Mouse (Mus musculus) cerebellum, adult 2 months (tissue): Measurements from ENCODE around the gene Csrnp1. TPM values are rescaled to one million over a fixed set of nuclear protein-coding genes. Genes with fewer than 3 reads are reported as not detected.

Experiments used
- DNase-seq, 2 experiments: peaks; one replicate each; pipeline ENCODE4 v3.0.0; 2021
- H3K27ac ChIP-seq: fragments of 200-500 bp; 2 replicates; pipeline ENCODE4 v1.5.1; 2012; ENCODE audit warnings: low read length, control low read depth, inconsistent platforms; ENCODE audit not compliant: insufficient read depth
- H3K27me3 ChIP-seq: fragments of 200-500 bp; 2 replicates; pipeline ENCODE4 v1.6.1; 2012; ENCODE audit warnings: inconsistent platforms, mild to moderate bottlenecking, low read length, moderate library complexity; ENCODE audit not compliant: control insufficient read depth, insufficient read depth
- H3K4me1 ChIP-seq: fragments of 200-500 bp; 2 replicates; pipeline ENCODE4 v1.6.1; 2011; ENCODE audit warnings: low read length; ENCODE audit not compliant: control insufficient read depth, insufficient read depth
- H3K4me3 ChIP-seq: fragments of 200-500 bp; replicated peaks from 2 replicates; pipeline ENCODE3; 2011; ENCODE audit warnings: mild to moderate bottlenecking, low read depth, low read length, control low read depth; ENCODE audit not compliant: insufficient read depth
- CTCF ChIP-seq: fragments of 200-500 bp; IDR thresholded peaks from 2 replicates; pipeline ENCODE4 v1.5.1; 2011; ENCODE audit warnings: low read depth, mild to moderate bottlenecking, control low read depth, low read length, moderate library complexity, borderline replicate concordance; ENCODE audit not compliant: insufficient read depth
- POLR2A ChIP-seq: fragments of 200-500 bp; IDR thresholded peaks from 2 replicates; pipeline ENCODE4 v1.6.1; 2011; ENCODE audit warnings: low read length, control low read depth, borderline replicate concordance; ENCODE audit not compliant: insufficient read depth
- whole genome bisulfite sequencing: fragments of 180-500 bp; shearing (Covaris S2); methylation state at CpG from one replicate; pipeline ENCODE4 v1.1.7; 2018; 5-methylcytosine and 5-hydroxymethylcytosine counted together
- polyA plus RNA-seq: library from polyadenylated mRNA; depleted of rRNA; stranded (reverse); fragments of >200 nt; gene quantifications from 2 replicates; pipeline ENCODE4 v1.2.3, GENCODE M21; 2012

The Csrnp1 gene
- polyA plus RNA-seq, 1 experiment: 11.1 TPM

DNA sequence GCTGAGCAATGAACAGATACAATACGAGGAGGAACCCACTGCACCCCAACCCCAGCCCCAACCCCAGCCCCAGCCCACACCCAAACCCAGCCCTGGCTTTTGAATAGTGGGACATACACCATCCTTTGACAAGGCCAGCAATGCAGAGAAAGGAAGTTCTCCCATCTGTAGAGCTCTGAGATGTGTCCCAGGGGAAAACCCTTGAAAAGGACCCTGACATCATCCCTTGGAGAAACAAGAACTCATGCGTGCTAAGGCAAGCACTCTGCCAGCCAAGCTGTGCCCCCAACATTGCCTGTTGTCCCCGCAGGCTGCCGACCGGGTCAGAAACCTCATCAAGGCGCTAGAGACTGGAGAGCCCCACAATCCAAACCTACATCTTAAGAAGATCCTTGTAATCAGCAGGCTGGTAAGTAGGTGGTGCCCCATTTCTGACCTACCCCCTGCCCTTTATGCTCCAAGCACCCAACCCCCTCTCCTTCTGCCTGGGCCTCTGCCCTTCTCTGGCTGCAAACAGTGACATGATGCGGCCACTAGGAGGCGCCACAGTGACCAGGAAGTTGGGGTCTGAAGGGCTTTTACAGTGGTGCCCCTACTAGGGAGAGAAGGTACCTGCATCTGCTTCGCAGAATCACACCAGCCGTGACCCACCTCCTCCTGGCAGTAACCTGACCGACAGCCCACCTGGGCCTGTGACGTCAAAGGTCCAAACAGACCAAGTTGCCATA lies 39.1 kb downstream of the Csrnp1 start:
- Histone ChIP-seq H3K27ac (no peak overlapping the region), H3K4me3 (no peak overlapping the region), H3K4me1 (peaks cover 3% of the 10 kb centered on the region; the same call in 1 of the 2 replicates), H3K27me3 (no peaks in the 10 kb centered on the region)
- TF ChIP-seq POLR2A (no peak), CTCF (no peak; the same call in 1 of the 2 replicates)
- 73% methylated on average over 12 of the region's 12 CpGs for WGBS
- DNase-seq: no peak

DNA sequence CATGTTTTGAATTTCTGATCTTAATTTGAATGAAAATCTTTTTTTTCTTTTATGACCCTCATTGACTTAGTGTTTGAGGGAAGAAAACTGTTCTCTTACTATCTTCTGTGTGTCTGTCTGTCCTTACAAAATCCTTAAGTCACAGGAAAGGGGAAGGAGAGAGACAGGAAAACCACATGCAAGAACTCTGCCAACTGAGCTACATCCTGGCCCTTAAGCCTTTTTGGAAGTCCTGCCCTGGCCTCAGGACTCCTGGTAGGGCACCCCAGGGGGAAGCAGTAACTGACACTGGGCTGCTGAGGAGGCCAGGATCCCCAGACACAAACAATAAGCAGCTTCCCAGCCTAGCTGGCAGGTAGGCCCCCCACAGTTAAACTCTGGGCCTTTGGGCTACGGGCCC lies 41.1 kb downstream of the Csrnp1 start:
- no peak for DNase-seq
- Histone ChIP-seq H3K4me1 (peaks cover 3% of the 10 kb centered on the region; the same call in 1 of the 2 replicates), H3K27me3 (no peaks in the 10 kb centered on the region), H3K27ac (no peak overlapping the region), H3K4me3 (no peak overlapping the region)
- 78% methylated on average over 1 of the region's 1 CpGs for WGBS
- TF ChIP-seq POLR2A: no peak
- no peak for TF ChIP-seq CTCF

DNA sequence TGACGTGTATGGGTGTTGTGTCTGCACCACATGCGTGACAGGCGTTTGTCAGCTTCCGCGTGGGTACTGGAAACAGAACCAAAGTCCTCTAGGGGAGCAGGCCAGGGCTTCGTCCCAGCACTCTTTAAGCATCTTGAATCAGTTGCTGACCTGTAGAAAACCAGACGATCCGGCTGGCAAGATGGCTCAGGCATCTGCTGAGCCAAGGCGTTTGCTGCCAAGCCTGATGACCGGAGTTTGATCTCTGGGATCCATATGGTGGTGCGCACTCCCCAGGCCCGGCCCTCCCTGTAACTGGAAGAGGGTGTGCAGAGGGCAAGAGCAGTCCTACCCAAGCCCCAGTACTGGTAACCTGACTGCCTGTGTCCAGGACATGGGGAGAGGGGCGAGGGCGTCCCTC lies 42.6 kb downstream of the Csrnp1 start:
- Histone ChIP-seq H3K27me3 (no peaks in the 10 kb centered on the region), H3K27ac (no peak overlapping the region), H3K4me1 (peaks cover 8% of the 10 kb centered on the region; the same call in 1 of the 2 replicates), H3K4me3 (no peak overlapping the region)
- peak; percentile 56 to 63 for DNase-seq
- 21% methylated on average over 14 of the region's 14 CpGs for WGBS
- TF ChIP-seq CTCF (no peak), POLR2A (no peak)

DNA sequence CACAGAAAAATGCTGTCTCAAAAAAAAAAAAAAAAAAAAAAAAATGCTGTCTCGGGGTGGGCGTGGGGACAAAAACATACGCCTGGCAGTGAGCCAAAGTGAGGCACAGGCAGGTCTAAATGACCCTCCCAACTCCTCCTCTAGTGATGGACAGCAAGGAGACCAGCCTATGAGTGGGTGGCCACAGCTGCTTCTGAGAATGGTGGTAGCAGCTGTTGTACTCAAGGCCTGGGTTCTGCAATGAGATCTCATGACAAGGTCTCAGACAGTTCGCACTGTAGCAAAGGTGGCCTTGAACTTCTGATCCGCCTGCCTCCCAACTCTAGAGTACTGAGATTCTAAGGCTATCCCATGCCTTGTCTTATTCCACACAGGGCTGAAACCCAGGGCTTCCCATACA lies 43.1 kb downstream of the Csrnp1 start:
- H3K27ac ChIP-seq: no peak overlapping the region
- no peak for DNase-seq
- TF ChIP-seq POLR2A: no peak
- TF ChIP-seq CTCF: no peak
- peaks cover 8% of the 10 kb centered on the region; the same call in 1 of the 2 replicates for H3K4me1 ChIP-seq
- WGBS: 35% methylated on average over 5 of the region's 5 CpGs
- H3K4me3 ChIP-seq: no peak overlapping the region
- no peaks in the 10 kb centered on the region for H3K27me3 ChIP-seq

DNA sequence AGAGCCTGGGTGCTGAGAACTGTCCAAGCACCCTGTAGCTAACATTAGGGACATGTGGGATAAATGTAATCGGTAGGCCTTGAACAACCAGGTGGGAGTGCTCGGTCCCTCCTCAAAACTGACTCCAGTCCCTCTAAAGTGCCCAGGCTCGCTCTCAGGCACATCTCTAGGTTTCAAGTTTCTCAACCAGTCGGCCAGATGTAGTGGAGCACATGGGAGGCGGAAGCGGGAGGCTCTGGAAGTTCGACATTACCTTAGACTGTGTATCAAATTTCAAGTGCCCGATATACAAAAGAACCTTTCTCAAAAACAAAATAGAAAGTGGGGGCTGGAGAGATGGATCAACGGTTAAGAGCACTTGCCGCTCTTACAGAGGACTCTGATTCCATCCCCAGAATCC lies 44.8 kb downstream of the Csrnp1 start:
- Histone ChIP-seq H3K27ac (no peak overlapping the region), H3K4me1 (peaks cover 8% of the 10 kb centered on the region; the same call in 1 of the 2 replicates), H3K27me3 (no peaks in the 10 kb centered on the region), H3K4me3 (no peak overlapping the region)
- WGBS: 87% methylated on average over 10 of the region's 10 CpGs
- DNase-seq: no peak
- TF ChIP-seq CTCF (no peak), POLR2A (no peak)

DNA sequence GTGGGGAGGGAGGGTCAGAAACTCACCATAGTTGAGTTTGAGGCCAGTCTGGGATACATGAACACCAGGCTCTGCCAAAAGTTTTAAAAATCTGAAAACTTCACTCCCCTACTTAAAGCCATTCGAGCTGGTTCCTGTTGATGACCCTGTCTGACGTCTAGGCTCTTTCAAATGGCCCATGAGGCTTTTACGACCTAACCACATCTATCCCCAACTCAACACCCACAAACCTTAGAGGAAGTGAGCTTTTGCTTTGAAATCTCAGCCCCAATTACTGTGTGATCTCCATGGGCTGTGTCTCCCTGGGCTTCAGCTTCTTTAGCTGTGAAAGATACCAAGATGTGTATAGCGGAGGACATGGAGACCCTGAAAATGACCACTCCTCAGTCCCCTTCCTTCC lies 46.0 kb downstream of the Csrnp1 start:
- WGBS: 90% methylated on average over 4 of the region's 4 CpGs
- Histone ChIP-seq H3K4me1 (peaks cover 8% of the 10 kb centered on the region; the same call in 1 of the 2 replicates), H3K27me3 (no peaks in the 10 kb centered on the region), H3K27ac (no peak overlapping the region), H3K4me3 (no peak overlapping the region)
- TF ChIP-seq POLR2A (no peak), CTCF (no peak)
- no peak for DNase-seq

DNA sequence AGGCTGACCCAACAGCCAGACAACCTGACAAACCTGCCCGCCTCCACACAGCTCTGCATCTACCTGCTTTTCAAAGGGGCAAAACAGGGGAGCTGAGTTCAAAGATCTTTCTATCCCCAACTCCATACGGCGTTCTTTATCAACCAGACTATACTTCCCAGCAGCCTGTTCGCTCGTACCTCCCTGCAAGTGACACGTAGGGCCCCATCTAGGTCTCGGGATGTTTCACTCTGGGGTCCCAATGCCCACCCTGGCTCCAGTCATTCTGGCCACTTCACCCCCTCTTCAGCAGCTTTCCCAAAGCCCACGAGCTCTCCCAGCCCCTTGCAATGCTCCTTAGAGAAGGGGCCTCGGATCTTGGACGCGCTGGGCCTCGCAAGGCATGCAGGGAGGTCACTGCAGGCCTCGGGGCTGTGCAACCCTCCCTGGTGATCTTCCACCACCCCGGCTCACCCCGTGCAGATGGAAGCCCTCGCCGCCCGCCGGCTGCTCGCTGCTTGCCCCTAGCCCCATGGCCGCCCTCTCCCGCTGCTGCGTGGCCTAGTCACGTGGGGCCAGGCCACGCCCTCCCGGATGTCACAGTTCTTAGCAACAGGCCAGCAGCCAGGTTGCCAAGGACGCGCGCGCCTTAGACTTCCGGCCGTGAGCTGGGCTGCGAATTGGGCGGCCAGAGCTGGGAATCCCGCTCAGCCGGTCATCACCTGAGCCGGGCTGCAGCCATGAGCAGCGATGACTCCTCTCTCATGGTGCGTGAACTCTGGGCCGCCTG lies 47.3 kb downstream of the Csrnp1 start, which contains the start of the genes Gorasp1 and Ttc21a:
TSS of gene Gorasp1 (minus strand) at position 561 of the 769 bp plus-strand sequence.
TSS of gene Ttc21a (plus strand) at position 602 of the 769 bp plus-strand sequence.
- Histone ChIP-seq H3K27me3 (no peaks in the 10 kb centered on the region), H3K4me1 (peaks cover 8% of the 10 kb centered on the region; the same call in 1 of the 2 replicates), H3K4me3 (peak within 1 kb of the TSS; percentile 89), H3K27ac (peak within 1 kb of the TSS; percentile 84)
- DNase-seq: peak; percentile 90 to 93
- peak; percentile 86 for TF ChIP-seq POLR2A
- TF ChIP-seq CTCF: no peak
- WGBS: under 1% methylated on average over 40 of the region's 40 CpGs
